Mouse (Mus musculus) macrophage (primary cell): Measurements from ENCODE around the gene Il3ra. TPM values are rescaled to one million over a fixed set of nuclear protein-coding genes. Genes with fewer than 3 reads are reported as not detected.

Source experiments
- H3K27ac ChIP-seq: fragments of 350-480 bp; formaldehyde crosslinking; 2 replicates; pipeline ENCODE4 v1.9.0; 2021
- H3K36me3 ChIP-seq: fragments of 350-480 bp; formaldehyde crosslinking; 2 replicates; pipeline ENCODE4 v1.9.0; 2021; ENCODE audit errors: inconsistent target
- H3K4me3 ChIP-seq: fragments of 350-480 bp; formaldehyde crosslinking; 2 replicates; pipeline ENCODE4 v1.9.0; 2021; ENCODE audit errors: inconsistent target
- H3K79me2 ChIP-seq: fragments of 350-480 bp; formaldehyde crosslinking; 2 replicates; pipeline ENCODE4 v1.9.0; 2021; ENCODE audit errors: inconsistent target
- WGBS: methylation state at CpG from one replicate; pipeline ENCODE4 v1.1.7; 2026; ENCODE audit warnings: inconsistent platforms; ENCODE audit not compliant: missing documents; 5-methylcytosine and 5-hydroxymethylcytosine counted together
- polyA plus RNA-seq: library from polyadenylated mRNA; stranded (reverse); fragments of 250-400 nt; gene quantifications from 3 replicates; pipeline ENCODE4 v1.2.4, GENCODE M21; 2018; ENCODE audit warnings: inconsistent platforms

Gene Il3ra
- polyA plus RNA-seq, 1 experiment from 2014 or later: 17.6 TPM

GRCm38 (mm10) chr14:14351721-14352590, 5.9 kb downstream of the Il3ra start:
- Histone ChIP-seq H3K79me2 (no peaks in the 10 kb centered on the region), H3K36me3 (peaks cover 11% of the 10 kb centered on the region; the same call in 1 of the 2 replicates), H3K27ac (no peak overlapping the region), H3K4me3 (no peak overlapping the region)
- 98% methylated on average over 9 of the region's 9 CpGs for WGBS

GRCm38 (mm10) chr14:14352606-14353005, 6.5 kb downstream of the Il3ra start:
- H3K27ac ChIP-seq: no peak overlapping the region
- no peak overlapping the region for H3K4me3 ChIP-seq
- H3K79me2 ChIP-seq: no peaks in the 10 kb centered on the region
- H3K36me3 ChIP-seq: peaks cover 11% of the 10 kb centered on the region; the same call in 1 of the 2 replicates
- 94% methylated on average over 6 of the region's 6 CpGs for WGBS

DNA sequence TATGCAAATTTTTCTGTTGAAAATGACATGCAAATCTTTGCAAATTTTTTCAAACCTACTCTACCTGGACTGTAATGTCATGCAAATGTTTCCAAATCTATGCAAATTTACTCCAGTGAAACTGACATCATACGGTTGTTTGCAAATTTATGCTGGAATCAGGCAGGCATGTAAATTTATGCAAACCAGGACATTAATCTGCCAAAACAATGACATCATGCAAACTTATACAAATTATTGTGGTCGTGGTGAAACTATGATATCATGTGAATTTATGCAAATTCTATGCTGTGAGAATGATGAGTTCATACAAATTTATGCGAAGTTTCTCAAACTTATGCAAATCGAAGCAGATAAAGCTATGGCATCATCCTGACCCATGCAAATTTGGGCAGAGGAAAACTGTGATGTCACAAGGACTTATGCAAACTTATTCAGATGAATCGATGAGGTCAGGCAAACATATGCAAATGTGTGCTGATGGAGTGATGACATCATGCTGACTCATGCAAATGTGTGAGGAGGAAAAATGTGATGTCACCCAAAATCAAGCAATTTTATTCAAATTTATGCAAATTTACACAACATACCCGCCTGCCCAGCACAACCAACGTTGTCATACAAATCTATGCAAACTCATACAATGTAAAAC, 7.1 kb downstream of the Il3ra start:
- Histone ChIP-seq H3K36me3 (peaks cover 11% of the 10 kb centered on the region; the same call in 1 of the 2 replicates), H3K27ac (no peak overlapping the region), H3K79me2 (no peaks in the 10 kb centered on the region), H3K4me3 (no peak overlapping the region)
- 95% methylated on average over 6 of the region's 7 CpGs for WGBS

- Histone ChIP-seq H3K36me3 (peaks cover 11% of the 10 kb centered on the region; the same call in 1 of the 2 replicates), H3K79me2 (no peaks in the 10 kb centered on the region), H3K4me3 (no peak overlapping the region), H3K27ac (no peak overlapping the region)
- WGBS: 97% methylated on average over 8 of the region's 8 CpGs
These were observed 7.8 kb downstream of the Il3ra start for GRCm38 (mm10) chr14:14353740-14354510.

- Histone ChIP-seq H3K36me3 (peaks cover 11% of the 10 kb centered on the region; the same call in 1 of the 2 replicates), H3K4me3 (no peak overlapping the region), H3K27ac (no peak overlapping the region), H3K79me2 (no peaks in the 10 kb centered on the region)
- 95% methylated on average over 13 of the region's 13 CpGs for WGBS
These were observed 8.7 kb downstream of the Il3ra start for GRCm38 (mm10) chr14:14354511-14355359.

- no peaks in the 10 kb centered on the region for H3K79me2 ChIP-seq
- peaks cover 6% of the 10 kb centered on the region; the same call in 1 of the 2 replicates for H3K36me3 ChIP-seq
- WGBS: 90% methylated on average over 8 of the region's 8 CpGs
- no peak overlapping the region for H3K4me3 ChIP-seq
- H3K27ac ChIP-seq: no peak overlapping the region
These were observed 9.2 kb downstream of the Il3ra start for GRCm38 (mm10) chr14:14355360-14355646.

DNA sequence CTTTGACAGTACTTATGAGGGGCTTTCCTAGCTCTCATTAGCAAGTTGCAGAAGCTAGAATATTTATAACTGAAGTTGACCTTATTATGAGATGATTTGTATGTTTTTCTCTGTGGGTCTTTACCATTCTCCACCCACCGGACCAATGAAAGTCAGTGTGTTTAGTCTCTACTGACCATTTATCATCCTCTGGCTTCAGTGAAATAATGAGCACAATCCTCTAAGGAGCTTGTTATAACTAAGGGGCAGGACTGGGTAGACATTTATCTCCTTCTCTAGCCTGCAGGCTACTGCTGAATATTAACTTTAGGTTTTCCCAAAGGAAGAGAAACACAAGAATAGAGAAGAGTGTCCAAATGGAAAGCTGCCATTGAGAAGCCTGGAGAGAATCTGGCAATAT, 49.5 kb downstream of the Il3ra start:
- WGBS: 100% methylated on average over 1 of the region's 1 CpGs
- no peaks in the 10 kb centered on the region for H3K36me3 ChIP-seq
- no peak overlapping the region for H3K4me3 ChIP-seq
- no peaks in the 10 kb centered on the region for H3K79me2 ChIP-seq
- no peak overlapping the region for H3K27ac ChIP-seq

- H3K4me3 ChIP-seq: no peak within 1 kb of the TSS
- 83% methylated on average over 2 of the region's 2 CpGs for WGBS
- no peak within 1 kb of the TSS for H3K27ac ChIP-seq
- no peaks in the 10 kb centered on the region for H3K79me2 ChIP-seq
- H3K36me3 ChIP-seq: no peaks in the 10 kb centered on the region
These were observed 54.9 kb downstream of the Il3ra start, which contains the start of gene Olfr721-ps1 for GRCm38 (mm10) chr14:14400998-14401397. Gene Olfr721-ps1, plus strand, starts transcription at chr14:14401298.

Other genes starting within 250 kb of the Il3ra start
- 72.7 to 129 TPM (median 87.6 TPM) in 3 replicates for gene Psmd6, start 225.3 kb upstream of the Il3ra start, polyA plus RNA-seq
- gene Olfr720, start 159.4 kb upstream of the Il3ra start, polyA plus RNA-seq: not detected in 3 replicates
- not detected in 3 replicates for gene Olfr31, start 23.4 kb upstream of the Il3ra start, polyA plus RNA-seq
- gene Olfr721-ps1, start 55.0 kb downstream of the Il3ra start, polyA plus RNA-seq: not detected in 3 replicates